Mouse (Mus musculus): Measurements from ENCODE around the gene Aldh1a7.
"Not testable (repeated sequence)": the region's sequence is repeated elsewhere in the genome, so short reads cannot be mapped to it uniquely, and the experiment has no call there.

Gene Aldh1a7

GRCm38 (mm10) chr19:20727381-20727780 lies at the start of gene Aldh1a7:
Gene Aldh1a7, minus strand, starts transcription at chr19:20727562.
- peak; percentile 25 for DNase-seq (ENCODE audit: low spot score)

DNA sequence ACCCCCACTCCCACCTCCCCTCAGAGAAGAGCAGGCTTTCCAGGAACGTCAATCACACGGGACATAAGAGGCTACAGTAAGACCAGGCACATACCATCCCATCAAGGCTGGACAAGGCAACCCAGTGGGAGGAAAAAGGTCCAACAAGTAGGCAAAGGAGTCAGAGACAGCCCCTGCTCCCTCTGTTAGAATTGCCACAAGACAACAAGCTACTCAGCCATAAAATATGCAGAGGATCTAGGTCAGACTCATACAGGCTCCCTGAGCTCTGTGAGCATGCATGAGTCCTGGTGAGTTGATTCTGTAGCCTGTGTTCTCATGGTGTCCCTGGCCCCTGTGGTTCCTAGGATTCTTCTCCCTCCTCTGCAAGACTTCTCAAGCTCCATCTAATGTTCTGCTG lies 48.3 kb upstream of the Aldh1a7 start:
- no peak for DNase-seq (ENCODE audit: low spot score)

DNA sequence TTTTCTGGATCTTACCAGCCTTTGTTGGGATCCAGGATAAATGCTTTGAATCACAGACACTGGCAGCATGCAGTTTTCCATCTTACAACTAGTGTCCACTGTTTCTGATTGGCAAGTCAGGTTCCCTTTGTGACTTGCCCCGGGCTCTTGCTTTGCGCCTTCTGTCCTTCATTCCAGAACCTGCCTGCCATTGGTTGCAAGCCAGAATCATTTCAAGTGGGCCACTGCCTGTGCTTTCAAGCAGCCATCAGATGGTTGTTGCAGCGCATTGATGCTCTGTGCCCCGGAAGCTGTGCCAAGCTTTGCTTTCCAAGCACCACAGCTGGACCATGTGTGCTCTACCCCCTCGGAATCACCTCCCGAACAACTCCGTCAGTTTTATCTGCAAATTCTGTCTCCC lies 46.6 kb upstream of the Aldh1a7 start:
- DNase-seq (ENCODE audit: low spot score), result no peak

- no peak for DNase-seq (ENCODE audit: low spot score)
Observed at GRCm38 (mm10) chr19:20764214-20764613, 36.9 kb upstream of the Aldh1a7 start.

- DNase-seq (ENCODE audit: low spot score), result no peak
Observed at GRCm38 (mm10) chr19:20761675-20762426, 34.5 kb upstream of the Aldh1a7 start.

- no peak for DNase-seq (ENCODE audit: low spot score)
Observed at GRCm38 (mm10) chr19:20761119-20761518, 33.8 kb upstream of the Aldh1a7 start.

DNA sequence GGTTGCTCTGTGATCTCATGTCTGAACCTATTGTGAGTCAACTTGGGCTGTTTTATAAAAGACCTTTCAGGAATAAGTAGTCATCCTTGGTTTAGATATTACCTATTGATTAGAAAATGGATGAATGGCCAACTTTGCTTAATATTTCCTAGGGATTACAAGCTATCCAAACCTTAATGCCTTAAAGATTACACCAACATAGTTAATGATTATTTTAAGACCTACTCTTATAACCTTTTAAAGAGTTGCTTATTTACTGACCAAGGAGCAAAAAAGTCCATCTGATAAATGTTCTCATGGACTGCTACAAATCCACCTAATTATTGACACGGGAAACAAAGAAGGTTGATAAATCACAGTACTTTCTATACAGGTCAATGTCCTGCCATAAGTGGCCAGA lies 17.3 kb upstream of the Aldh1a7 start:
- no peak for DNase-seq (ENCODE audit: low spot score)

GRCm38 (mm10) chr19:20728278-20728677 lies 916 bp upstream of the Aldh1a7 start:
- DNase-seq (ENCODE audit: low spot score), result no peak

GRCm38 (mm10) chr19:20722913-20723312 lies 4.4 kb downstream of the Aldh1a7 start:
- no peak for DNase-seq (ENCODE audit: low spot score)

DNA sequence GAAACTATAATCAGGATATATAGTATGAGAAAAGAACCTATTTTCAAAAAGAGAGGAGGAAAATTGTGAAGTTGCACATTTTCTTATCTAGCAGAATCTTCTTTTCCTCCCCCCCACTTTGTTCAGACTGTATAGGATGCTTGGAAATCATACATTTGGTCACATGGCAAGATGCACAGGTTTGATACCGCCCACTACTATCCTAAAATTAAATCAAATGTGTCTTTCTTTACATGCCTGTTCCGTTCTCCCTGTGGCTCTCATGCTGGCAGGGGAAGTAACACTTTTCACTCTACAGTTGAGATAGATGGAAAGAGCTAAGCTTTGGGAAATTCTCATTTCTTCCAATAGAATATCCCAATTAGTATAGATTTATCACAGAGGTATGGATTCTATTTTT lies 7.1 kb downstream of the Aldh1a7 start:
- no peak for DNase-seq (ENCODE audit: low spot score)

GRCm38 (mm10) chr19:20715617-20716016 lies 11.7 kb downstream of the Aldh1a7 start:
- DNase-seq (ENCODE audit: low spot score), result no peak

DNA sequence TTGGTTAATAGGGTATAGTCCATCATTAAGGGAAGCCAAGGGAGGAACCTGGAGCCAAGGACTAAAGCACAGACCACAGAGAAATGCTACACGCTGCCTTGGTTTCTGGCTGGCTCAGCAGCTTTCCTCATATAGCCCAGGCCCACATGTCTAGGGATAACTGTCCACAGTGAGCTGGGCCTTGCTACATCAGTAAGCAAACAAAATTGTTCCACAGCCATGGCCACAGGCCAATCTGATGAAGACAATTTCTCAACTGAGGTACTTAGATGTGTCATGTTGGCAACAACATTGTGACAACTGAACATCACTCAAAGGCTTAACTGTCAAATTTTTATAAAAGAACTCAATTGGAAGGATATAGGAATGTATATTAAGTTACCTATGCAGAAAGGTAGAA lies 12.3 kb downstream of the Aldh1a7 start:
- DNase-seq (ENCODE audit: low spot score), result no peak

DNA sequence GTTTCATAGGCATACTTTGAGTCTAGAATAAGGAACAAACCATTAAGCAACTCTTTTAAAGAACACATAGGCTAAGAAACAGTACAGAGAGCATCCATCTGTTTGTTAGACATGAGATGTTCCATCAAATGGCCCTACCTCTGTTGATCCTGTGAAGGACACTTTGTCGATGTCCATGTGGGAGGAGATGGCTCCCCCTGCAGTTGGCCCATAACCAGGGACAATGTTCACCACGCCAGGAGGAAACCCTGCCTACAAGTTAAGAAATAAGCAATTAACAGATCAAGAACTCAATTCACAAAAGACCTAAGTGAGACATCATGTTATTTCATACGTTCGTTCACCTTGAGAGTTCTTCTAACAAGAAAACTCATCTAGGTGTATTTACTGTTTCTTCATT lies 12.8 kb downstream of the Aldh1a7 start:
- no peak for DNase-seq (ENCODE audit: low spot score)

DNA sequence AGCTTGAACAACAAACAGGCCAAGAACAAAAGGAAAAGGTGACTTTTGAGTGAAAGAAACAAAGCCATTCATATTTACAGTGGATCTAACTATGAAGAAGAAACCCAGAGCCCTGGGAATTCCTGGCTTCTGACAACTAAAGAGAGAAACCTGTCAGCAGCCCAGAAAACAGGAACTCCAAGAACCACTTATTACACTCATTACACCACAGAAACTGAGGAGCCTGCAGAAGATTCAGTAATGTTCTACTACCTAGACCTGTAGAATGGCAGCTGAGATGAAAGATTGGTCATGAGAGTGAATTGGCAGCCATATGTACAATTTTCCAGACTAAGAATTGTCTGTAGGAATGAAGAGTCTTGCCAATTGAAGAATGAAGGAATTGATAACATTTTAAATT lies 20.2 kb downstream of the Aldh1a7 start:
- DNase-seq (ENCODE audit: low spot score), result no peak

DNA sequence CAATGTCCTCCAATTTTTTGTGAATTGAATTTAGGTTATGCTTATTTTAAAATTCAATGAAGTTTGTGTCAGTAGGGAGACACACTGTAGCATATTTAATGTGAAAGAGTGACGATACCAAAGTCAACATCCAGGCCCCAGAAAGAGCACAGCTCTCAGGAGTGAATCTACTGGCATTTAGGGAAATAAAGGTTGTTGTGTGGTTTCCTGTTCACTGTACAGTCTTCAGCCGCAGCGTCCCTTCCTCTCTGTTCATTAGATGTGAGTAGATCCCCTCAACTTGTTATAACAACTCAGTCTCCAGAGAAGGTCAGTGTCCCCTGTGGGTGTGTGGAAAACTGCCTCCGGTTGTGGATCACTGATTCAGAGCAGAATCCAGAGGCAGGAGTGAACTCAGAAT lies 20.6 kb downstream of the Aldh1a7 start:
- DNase-seq (ENCODE audit: low spot score), result no peak

GRCm38 (mm10) chr19:20702074-20702473 lies 25.3 kb downstream of the Aldh1a7 start:
- DNase-seq (ENCODE audit: low spot score), result no peak

DNA sequence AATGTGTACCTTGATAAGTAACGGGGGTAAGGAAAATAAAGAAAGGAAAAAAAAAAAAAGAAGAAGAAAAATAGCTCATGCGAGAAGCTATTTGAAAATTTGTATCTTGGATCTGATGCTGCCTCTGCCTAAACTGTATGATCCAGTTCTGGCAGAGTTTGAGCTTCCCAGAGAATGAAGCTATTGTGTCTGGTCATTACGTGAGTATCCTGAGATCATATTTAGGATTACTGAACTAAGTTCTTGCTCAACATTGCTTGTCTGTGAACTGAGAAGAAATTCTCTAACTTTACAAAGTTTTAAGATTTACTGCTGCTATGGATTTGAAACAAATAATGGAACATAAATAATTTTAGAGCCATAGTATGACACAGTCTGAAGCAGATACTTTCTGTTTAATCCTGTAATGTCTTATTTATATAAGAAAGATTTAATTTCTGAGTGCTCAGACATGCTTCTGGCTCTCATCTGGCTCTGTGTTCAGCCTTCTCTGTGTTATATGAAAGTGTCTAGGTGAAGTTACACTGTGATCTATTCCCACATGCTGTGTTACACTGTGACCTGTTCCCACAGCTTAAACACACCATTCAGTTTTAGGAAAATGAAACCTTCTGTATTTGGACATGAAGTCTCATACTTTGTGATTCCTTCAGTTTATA lies 49.5 kb downstream of the Aldh1a7 start:
- DNase-seq (ENCODE audit: low spot score), result no peak

DNA sequence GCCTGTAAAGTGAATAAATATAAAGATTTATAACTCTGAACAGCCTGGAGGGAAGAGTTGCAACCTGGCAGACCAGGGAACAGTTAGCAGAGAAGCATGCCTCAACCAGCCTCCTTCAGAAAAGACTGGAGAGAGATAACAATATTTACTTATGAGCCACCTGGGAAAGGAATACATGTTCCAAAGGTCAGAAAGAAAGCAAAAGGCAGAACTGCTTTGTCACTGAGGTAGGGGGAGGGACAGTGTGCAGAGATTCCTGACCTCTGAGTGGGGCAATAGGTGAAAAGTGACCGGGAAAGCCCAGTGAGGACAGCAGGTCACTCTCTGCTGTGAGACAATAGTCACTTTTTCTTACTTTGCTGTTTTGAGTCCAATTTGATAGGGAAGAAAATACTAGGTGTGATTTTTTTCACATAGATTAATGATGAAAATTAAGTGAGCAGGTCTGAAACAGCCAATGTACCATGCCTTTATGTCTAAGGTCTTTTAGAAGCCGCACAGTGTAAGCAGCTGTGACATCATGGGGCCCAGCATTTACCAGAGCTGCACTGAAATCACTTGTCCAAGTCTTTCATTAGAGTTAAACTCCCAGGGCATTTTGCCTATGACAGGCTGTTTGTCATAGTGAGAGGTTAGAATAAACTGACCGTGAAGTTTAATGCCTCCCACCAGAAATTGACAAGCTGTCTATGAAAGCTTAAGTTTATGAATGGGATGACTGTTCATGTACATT lies 73.1 kb downstream of the Aldh1a7 start:
- no peak for DNase-seq (ENCODE audit: low spot score)

GRCm38 (mm10) chr19:20653082-20653676 lies 74.2 kb downstream of the Aldh1a7 start:
- no peak for DNase-seq (ENCODE audit: low spot score)

DNA sequence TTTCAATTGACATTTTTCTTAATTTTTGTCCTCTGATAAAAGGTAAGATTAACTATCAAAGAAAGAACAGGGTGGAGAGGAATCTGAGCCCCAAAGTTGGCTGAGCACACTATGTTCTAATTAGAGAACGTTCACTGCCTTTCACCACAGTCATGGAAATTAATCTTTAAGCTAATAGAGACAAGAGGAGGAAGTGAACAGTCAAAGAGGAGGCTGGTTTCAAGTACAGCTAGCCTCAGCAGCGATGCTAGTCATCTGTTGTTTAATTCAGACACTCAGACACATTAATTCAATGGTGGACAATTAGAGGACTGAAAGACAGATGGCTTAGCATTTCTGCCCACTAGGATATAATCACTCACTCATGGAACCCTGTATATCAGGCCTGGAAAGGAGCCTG lies 77.4 kb downstream of the Aldh1a7 start:
- DNase-seq (ENCODE audit: low spot score), result peak; percentile 6

DNA sequence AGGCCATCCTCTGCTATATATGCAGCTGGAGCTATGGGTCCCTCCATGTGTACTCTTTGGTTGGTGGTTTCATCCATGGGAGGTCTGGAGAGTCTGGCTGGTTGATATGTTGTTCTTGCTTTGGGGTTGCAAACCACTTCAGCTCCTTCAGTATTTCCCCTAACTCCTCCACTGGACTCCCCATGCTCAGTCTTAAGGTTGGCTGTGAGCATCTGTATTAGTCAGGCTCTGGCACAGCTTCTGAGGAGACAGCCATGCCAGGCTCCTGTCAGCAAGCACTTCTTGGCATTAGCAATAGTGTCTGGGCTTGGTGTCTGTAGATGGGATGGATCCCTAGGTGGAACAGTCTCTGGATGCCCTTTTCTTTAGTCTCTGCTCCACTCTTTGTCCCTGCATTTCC lies 79.9 kb downstream of the Aldh1a7 start:
- DNase-seq (ENCODE audit: low spot score), result not testable (repeated sequence)

DNA sequence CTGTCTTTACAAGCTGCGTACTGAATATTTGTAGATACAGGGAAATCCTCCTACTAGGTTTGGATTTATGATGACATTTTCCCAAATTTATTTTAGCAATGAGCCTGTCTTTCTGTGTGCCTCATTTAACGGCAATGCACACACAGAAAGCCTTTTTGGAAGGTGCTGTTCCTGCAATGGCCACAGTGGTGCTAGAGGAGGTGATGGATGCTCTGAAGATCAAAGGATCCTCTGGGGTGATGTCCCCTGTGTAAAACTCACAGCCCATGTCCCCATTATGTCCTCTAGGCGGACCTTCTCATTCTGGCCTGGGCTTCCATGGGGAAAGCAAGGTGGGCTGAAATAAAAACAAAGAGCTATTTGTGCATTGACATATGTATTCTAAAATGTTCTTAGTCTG lies 83.0 kb downstream of the Aldh1a7 start:
- DNase-seq (ENCODE audit: low spot score), result no peak

All from testis, postnatal 14 days (tissue).